10 mouse cellular contexts compared by ENCODE assay signal in the genomic region with DNA sequence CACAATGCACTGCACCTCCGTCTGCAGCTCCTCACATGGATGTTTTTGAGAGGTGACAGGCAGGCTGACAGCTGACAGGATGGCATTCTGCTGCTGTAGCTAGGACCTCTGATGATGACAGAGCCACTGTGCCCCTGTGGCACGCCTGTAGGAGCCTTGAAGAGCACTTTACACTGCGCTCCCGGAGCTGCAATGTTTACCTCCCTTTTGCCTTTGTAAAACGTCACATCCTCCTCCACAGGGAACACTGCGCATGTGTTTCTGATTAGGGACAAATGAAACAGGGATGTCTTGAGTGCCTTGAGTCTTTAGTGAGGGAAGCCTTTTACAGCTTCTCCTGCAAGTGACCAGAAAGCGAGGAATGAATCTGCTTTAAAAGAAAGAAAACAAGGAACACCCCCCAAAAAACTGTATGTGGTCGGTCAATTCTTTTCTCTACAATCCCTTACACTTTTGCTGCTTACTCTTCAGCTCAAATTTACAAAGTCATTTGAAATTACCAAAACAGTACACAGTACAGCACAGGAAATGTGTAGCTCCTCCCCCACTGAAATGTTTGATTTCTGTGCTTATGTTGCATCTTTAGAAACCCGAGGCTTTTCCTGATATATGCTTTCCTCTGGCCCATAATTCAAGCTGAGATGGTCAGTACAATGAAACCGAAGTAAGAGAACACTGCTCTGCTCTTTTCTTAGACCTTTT.
DNase-seq lines count a peak whose midpoint lies in the region; ATAC-seq lines count a peak whose summit lies in the region.
"Had no signal": no experiment of that assay in that cellular context is flagged by ENCODE, and none has a peak within 500 bp of the region (broad histone marks: within the 10 kb centered on the region; RNA-seq: fewer than 3 reads in every experiment).

No protein-coding gene starts in this region.

- H3K4me3 ChIP-seq in hindbrain, embryonic 10.5 days: no peak overlapping the region
- H3K4me3 ChIP-seq in hindbrain, embryonic 16.5 days (ENCODE audit: low read length): no peak overlapping the region
- peak overlapping the region; percentile 20 for H3K4me3 ChIP-seq in limb, embryonic 12.5 days (replicated peaks)

- no peak overlapping the region for H3K4me2 ChIP-seq in hindbrain, embryonic 16.5 days (ENCODE audit: low read length)
- peak overlapping the region; percentile 43 for H3K4me2 ChIP-seq in limb, embryonic 12.5 days

- H3K9ac ChIP-seq in hindbrain, embryonic 16.5 days (ENCODE audit: low read depth, low read length): no peak overlapping the region
- H3K9ac ChIP-seq in limb, embryonic 12.5 days (replicated peaks): no peak overlapping the region

- peak overlapping the region; percentile 60 for H3K27ac ChIP-seq in hindbrain, embryonic 10.5 days
- H3K27ac ChIP-seq in hindbrain, embryonic 16.5 days (ENCODE audit: low read depth, low read length): no peak overlapping the region
- H3K27ac ChIP-seq in limb, embryonic 12.5 days: peak overlapping the region; percentile 82

- H3K9me3 ChIP-seq in hindbrain, embryonic 10.5 days: no peaks in the 10 kb centered on the region
- H3K9me3 ChIP-seq in hindbrain, embryonic 16.5 days (ENCODE audit: control insufficient read depth, low read length): no peaks in the 10 kb centered on the region
- no peaks in the 10 kb centered on the region for H3K9me3 ChIP-seq in limb, embryonic 12.5 days

- no peaks in the 10 kb centered on the region for H3K27me3 ChIP-seq in hindbrain, embryonic 10.5 days (ENCODE audit: insufficient read depth, poor library complexity, severe bottlenecking)
- H3K27me3 ChIP-seq in hindbrain, embryonic 16.5 days (replicated peaks; ENCODE audit: control insufficient read depth, insufficient read depth, low read length): no peaks in the 10 kb centered on the region
- no peaks in the 10 kb centered on the region for H3K27me3 ChIP-seq in limb, embryonic 12.5 days

- ATAC-seq in hindbrain, embryonic 16.5 days: no peak
- peak; percentile 80; the same call in 1 of the 2 replicates for ATAC-seq in limb, embryonic 12.5 days (ENCODE audit: insufficient number of reproducible peaks, insufficient read depth, low FRiP score, low TSS enrichment, low read depth)
- ATAC-seq: forebrain, embryonic 14.5 days had no signal

- H3K36me3 ChIP-seq in hindbrain, embryonic 10.5 days: peaks cover 5% of the 10 kb centered on the region; the same call in 1 of the 2 replicates
- H3K36me3 ChIP-seq in hindbrain, embryonic 16.5 days (ENCODE audit: control insufficient read depth, insufficient read depth, low read length): no peaks in the 10 kb centered on the region
- no peaks in the 10 kb centered on the region for H3K36me3 ChIP-seq in limb, embryonic 12.5 days

- peak; percentile 43 for DNase-seq in hindbrain, embryonic 10.5 days (ENCODE audit: low spot score)
- DNase-seq in embryo, embryonic 11.5 days (ENCODE audit: low read depth, low spot score): peak; percentile 62
- DNase-seq in naive thymus-derived CD4-positive, alpha-beta T cell, adult 2 months (ENCODE audit: low read depth): peak; percentile 31
- DNase-seq in cerebellum, adult 9-10 months: no peak
- DNase-seq in adrenal gland, adult (ENCODE audit: inconsistent age in 2 of 2, low spot score in 1 of 2): no peak
- no peak for DNase-seq in urinary bladder, postnatal 36 days (ENCODE audit: low spot score in 2 of 2)
- DNase-seq: kidney, postnatal 36 days had no signal

- 60% methylated on average over 10 of the region's 10 CpGs for WGBS in hindbrain, embryonic 10.5 days
- WGBS in hindbrain, embryonic 16.5 days: 53% methylated on average over 10 of the region's 10 CpGs
- WGBS in limb, embryonic 12.5 days: 17% methylated on average over 10 of the region's 10 CpGs

- peaks cover 26% of the 10 kb centered on the region for H3K4me1 ChIP-seq in hindbrain, embryonic 10.5 days (replicated peaks)
- no peaks in the 10 kb centered on the region for H3K4me1 ChIP-seq in hindbrain, embryonic 16.5 days (ENCODE audit: control insufficient read depth, insufficient read depth, low read depth, low read length)
- H3K4me1 ChIP-seq in limb, embryonic 12.5 days (replicated peaks): peaks cover 29% of the 10 kb centered on the region

Comparison
In these comparisons a context has a peak if more than half of its experiments do, and no peak if none do; other contexts are left out.
1. DNase-seq: peak in hindbrain, embryonic 10.5 days (single experiment), embryo, embryonic 11.5 days (single experiment) and naive thymus-derived CD4-positive, alpha-beta T cell, adult 2 months (single experiment); none in cerebellum, adult 9-10 months (single experiment), adrenal gland, adult (0 of 2) and urinary bladder, postnatal 36 days (0 of 2).